Mouse (Mus musculus) erythroblast, embryonic 14.5 days (primary cell): Measurements from ENCODE around the gene Ulk4. TPM values are rescaled to one million over a fixed set of nuclear protein-coding genes. Genes with fewer than 3 reads are reported as not detected.

Experiments used
- H3K27me3 ChIP-seq: 2 replicates; pipeline ENCODE4 v1.6.1; 2012; ENCODE audit warnings: inconsistent platforms; ENCODE audit not compliant: control insufficient read depth
- H3K36me3 ChIP-seq: 2 replicates; pipeline ENCODE4 v1.6.1; 2012; ENCODE audit warnings: mild to moderate bottlenecking, inconsistent platforms; ENCODE audit not compliant: control insufficient read depth
- H3K4me1 ChIP-seq: 2 replicates; pipeline ENCODE4 v1.6.1; 2012; ENCODE audit warnings: inconsistent platforms; ENCODE audit not compliant: control insufficient read depth
- H3K4me3 ChIP-seq: replicated peaks from 2 replicates; pipeline ENCODE3; 2012; ENCODE audit warnings: moderate library complexity, mild to moderate bottlenecking, inconsistent platforms
- H3K9me3 ChIP-seq: 2 replicates; pipeline ENCODE4 v1.6.1; 2012; ENCODE audit warnings: low read length, inconsistent platforms, mixed read lengths; ENCODE audit not compliant: control insufficient read depth
- GATA1 ChIP-seq: IDR thresholded peaks from 2 replicates; pipeline ENCODE4 v1.6.1; 2012; ENCODE audit warnings: low read length, inconsistent platforms, mixed read lengths
- TAL1 ChIP-seq: IDR thresholded peaks from 3 replicates; pipeline ENCODE4 v1.6.1; 2012; ENCODE audit warnings: low read length, inconsistent platforms, mixed read lengths
- polyA plus RNA-seq: library from polyadenylated mRNA; stranded (reverse); fragments of >175 nt; gene quantifications from 2 replicates; pipeline ENCODE4 v1.2.3, GENCODE M21; 2012

The Ulk4 gene
- polyA plus RNA-seq, 1 experiment, result 0.16 TPM

- Histone ChIP-seq H3K9me3 (no peaks in the 10 kb centered on the region), H3K27me3 (peaks cover 2% of the 10 kb centered on the region), H3K4me1 (peaks cover 37% of the 10 kb centered on the region), H3K4me3 (peak overlapping the region; percentile 85), H3K36me3 (peaks cover 23% of the 10 kb centered on the region)
- TF ChIP-seq GATA1 (no peak), TAL1 (no peak)
Observed at GRCm38 (mm10) chr9:120932797-120933586, 344.0 kb downstream of the Ulk4 start.

GRCm38 (mm10) chr9:120932371-120932770 lies 344.6 kb downstream of the Ulk4 start:
- Histone ChIP-seq H3K27me3 (peaks cover 5% of the 10 kb centered on the region), H3K36me3 (peaks cover 17% of the 10 kb centered on the region), H3K4me3 (no peak overlapping the region), H3K4me1 (peaks cover 33% of the 10 kb centered on the region), H3K9me3 (no peaks in the 10 kb centered on the region)
- TF ChIP-seq GATA1, result no peak
- no peak for TF ChIP-seq TAL1

- TF ChIP-seq TAL1, result no peak
- TF ChIP-seq GATA1, result no peak
- H3K4me3 ChIP-seq, result no peak overlapping the region
- no peaks in the 10 kb centered on the region for H3K9me3 ChIP-seq
- H3K27me3 ChIP-seq, result peaks cover 16% of the 10 kb centered on the region
- peaks cover 4% of the 10 kb centered on the region; the same call in 1 of the 2 replicates for H3K36me3 ChIP-seq
- peaks cover 22% of the 10 kb centered on the region for H3K4me1 ChIP-seq
Observed at GRCm38 (mm10) chr9:120930811-120931210, 346.2 kb downstream of the Ulk4 start.

- Histone ChIP-seq H3K36me3 (no peaks in the 10 kb centered on the region), H3K4me3 (no peak overlapping the region), H3K4me1 (peaks cover 14% of the 10 kb centered on the region), H3K9me3 (no peaks in the 10 kb centered on the region), H3K27me3 (peaks cover 16% of the 10 kb centered on the region)
- no peak for TF ChIP-seq GATA1
- no peak for TF ChIP-seq TAL1
Observed at GRCm38 (mm10) chr9:120930021-120930420, 347.0 kb downstream of the Ulk4 start.

- H3K27me3 ChIP-seq, result peaks cover 16% of the 10 kb centered on the region
- peaks cover 6% of the 10 kb centered on the region for H3K4me1 ChIP-seq
- TF ChIP-seq GATA1 (no peak), TAL1 (no peak)
- H3K36me3 ChIP-seq, result no peaks in the 10 kb centered on the region
- no peaks in the 10 kb centered on the region for H3K9me3 ChIP-seq
- no peak within 1 kb of the TSS for H3K4me3 ChIP-seq
Observed at GRCm38 (mm10) chr9:120929081-120929480, 347.9 kb downstream of the Ulk4 start, which contains the start of gene Ctnnb1. Gene Ctnnb1, plus strand, starts transcription at chr9:120929216.

GRCm38 (mm10) chr9:120926939-120927606 lies 349.9 kb downstream of the Ulk4 start:
- H3K9me3 ChIP-seq, result no peaks in the 10 kb centered on the region
- H3K27me3 ChIP-seq, result peaks cover 16% of the 10 kb centered on the region
- H3K4me1 ChIP-seq, result no peaks in the 10 kb centered on the region
- H3K4me3 ChIP-seq, result no peak overlapping the region
- TF ChIP-seq GATA1 (no peak), TAL1 (no peak)
- no peaks in the 10 kb centered on the region for H3K36me3 ChIP-seq

GRCm38 (mm10) chr9:120926126-120926525 lies 350.9 kb downstream of the Ulk4 start:
- H3K9me3 ChIP-seq, result no peaks in the 10 kb centered on the region
- no peaks in the 10 kb centered on the region for H3K4me1 ChIP-seq
- H3K27me3 ChIP-seq, result peaks cover 16% of the 10 kb centered on the region
- H3K36me3 ChIP-seq, result no peaks in the 10 kb centered on the region
- no peak overlapping the region for H3K4me3 ChIP-seq
- no peak for TF ChIP-seq GATA1
- TF ChIP-seq TAL1, result no peak

GRCm38 (mm10) chr9:120919130-120919529 lies 357.9 kb downstream of the Ulk4 start:
- Histone ChIP-seq H3K4me1 (peaks cover 6% of the 10 kb centered on the region), H3K27me3 (no peaks in the 10 kb centered on the region; the same call in 1 of the 2 replicates), H3K36me3 (no peaks in the 10 kb centered on the region), H3K9me3 (peaks cover 3% of the 10 kb centered on the region; the same call in 1 of the 2 replicates), H3K4me3 (no peak overlapping the region)
- no peak for TF ChIP-seq TAL1
- TF ChIP-seq GATA1, result no peak

- no peaks in the 10 kb centered on the region for H3K27me3 ChIP-seq
- TF ChIP-seq GATA1, result no peak
- TF ChIP-seq TAL1, result no peak
Observed at GRCm38 (mm10) chr9:120918642-120919041, 358.4 kb downstream of the Ulk4 start.

More at GRCm38 (mm10) chr9:120918642-120919041, 358.4 kb downstream of the Ulk4 start:
- Histone ChIP-seq H3K9me3 (peaks cover 3% of the 10 kb centered on the region; the same call in 1 of the 2 replicates), H3K4me3 (no peak overlapping the region), H3K4me1 (peaks cover 6% of the 10 kb centered on the region), H3K36me3 (no peaks in the 10 kb centered on the region)
